Mouse (Mus musculus) kidney, postnatal 36 days (tissue): ENCODE results near the gene Aqp2.

Experiments
- DNase-seq, 2 experiments: peaks; one replicate each; pipeline ENCODE4 v3.0.0; 2021 to 2022; ENCODE audit warnings: mixed read lengths in 2 of 2

Aqp2 gene

DNA sequence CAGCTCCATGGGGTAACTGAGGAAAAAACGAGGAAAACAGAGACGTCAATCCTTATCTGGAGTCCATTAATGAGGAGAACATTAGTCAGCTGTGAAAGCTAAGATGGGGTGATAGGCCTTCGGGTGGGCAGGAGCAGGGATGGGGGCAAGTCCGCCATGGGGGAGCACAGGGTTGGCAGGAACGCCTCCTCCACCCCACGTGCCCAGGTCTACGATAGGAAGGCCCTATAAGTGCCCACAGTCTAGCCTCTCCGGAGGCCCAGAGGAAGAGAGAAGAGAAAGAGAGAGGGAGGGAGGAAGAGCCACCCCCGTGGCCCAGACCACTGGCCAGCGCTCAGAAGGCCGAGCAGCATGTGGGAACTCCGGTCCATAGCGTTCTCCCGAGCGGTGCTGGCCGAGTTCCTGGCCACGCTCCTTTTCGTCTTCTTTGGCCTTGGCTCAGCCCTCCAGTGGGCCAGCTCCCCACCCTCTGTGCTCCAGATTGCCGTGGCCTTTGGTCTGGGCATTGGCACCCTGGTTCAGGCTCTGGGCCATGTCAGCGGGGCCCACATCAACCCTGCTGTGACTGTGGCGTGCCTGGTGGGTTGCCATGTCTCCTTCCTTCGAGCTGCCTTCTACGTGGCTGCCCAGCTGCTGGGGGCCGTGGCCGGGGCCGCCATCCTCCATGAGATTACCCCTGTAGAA lies at the start of gene Aqp2:
TSS of gene Aqp2 (plus strand) at position 254 of the 684 bp plus-strand sequence.
- DNase-seq: peak in 1 of 2 experiments; percentile 23

DNA sequence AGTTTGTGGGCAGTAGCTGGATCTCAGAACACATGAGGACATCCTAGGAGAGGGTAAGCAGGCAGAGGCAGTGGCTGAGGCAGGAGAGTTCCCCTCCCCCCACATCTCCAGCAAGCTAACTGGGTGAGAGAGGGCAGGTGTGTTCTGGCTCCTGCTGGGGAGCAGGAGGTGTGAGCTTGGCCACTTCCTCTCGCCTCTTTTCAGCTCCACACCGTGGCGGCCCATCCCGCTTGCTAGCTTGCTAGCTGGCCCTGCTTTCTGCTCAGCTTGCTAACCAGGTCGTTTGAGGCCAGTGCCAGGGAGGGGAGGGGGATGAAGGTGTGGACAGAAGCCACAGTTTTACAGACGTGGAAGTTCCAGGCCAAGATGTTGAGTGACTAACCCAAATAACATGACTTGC lies 47.7 kb upstream of the Aqp2 start:
- peak in 1 of 2 experiments; percentile 11 for DNase-seq

DNA sequence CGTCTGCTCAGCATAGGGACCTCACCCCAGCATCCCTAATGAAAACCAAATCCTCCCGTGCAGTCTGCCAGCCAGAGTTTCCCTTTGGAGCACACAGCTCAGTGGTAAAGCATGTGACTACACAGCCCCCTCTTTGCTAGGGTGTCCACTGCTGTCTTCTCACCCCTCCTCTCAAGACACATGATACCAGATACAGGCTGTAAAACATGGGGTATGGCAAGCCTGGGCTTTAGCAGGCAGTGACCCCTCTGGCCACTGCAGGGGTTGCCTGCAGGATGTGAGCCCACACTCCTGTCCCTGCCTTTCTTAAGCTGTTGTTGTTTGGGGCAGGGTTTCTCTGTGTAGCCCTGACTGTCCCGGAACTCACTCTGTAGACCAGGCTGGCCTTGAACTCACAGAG lies 46.8 kb upstream of the Aqp2 start:
- DNase-seq: no peak

DNA sequence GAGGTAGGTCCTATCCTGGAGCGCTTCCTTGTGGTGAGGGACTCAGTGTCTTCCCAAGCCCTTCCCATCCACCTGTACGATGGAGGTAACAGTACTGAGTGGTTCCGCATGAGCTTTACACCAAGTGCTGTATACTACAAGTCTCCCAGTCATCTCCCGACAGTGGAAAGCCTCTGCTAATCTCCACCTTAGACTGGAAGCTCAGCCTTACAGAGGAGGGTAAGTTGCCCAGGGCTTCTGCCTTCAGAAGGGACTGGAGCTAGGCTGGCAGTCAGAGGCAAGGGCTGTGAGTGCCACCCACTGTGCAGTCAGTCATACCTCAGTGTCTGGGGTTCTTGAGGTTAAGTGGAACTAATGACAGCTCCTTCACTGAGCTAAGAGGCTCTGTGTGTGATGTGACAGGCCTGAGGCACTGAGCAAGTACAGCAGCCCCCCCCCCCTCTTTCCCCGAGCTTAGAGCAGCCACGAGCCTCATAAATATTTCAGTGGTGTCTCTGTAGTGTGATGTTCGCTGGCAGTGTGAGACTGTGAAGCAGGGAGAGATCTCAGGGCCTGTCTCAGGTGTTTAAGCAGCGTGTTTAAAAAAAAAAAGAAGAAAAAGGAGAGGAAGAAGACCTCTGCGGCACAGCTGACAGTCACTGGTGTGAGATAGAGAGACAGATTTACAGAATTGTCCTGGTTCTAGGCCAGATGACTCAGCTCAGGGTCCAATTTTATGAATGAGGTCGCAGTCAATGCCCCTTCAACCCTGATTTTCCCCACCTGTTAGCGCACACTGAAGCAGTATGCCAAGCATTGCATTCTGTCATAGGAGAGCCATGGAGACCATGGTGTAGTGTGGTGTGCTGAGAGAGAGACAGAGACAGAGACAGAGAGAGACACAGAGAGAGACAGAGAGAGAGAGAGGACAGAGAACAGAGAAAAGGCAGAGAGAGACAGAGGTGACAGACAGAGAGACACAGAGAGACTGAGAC lies 41.7 kb upstream of the Aqp2 start:
- DNase-seq: no peak

DNA sequence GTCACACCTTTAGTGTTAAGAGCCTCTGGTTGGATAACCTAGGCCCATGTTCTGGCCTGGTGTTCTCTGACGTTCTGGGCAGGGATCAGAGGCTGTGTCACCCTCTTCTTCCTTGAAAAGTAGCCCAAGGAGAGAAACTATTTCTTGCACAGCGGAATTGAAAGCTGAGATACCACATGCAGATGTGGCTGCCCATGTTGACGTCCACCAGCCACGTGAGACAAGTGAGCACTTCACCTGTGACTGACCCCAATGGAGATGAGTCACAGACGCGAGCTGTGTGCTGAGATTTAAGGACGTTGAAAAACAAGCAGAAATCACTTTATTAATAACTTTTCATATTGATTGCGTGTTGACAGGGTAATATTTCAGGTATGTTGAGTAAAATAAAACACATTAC lies 39.0 kb upstream of the Aqp2 start:
- DNase-seq: peak in 1 of 2 experiments; percentile 8

DNA sequence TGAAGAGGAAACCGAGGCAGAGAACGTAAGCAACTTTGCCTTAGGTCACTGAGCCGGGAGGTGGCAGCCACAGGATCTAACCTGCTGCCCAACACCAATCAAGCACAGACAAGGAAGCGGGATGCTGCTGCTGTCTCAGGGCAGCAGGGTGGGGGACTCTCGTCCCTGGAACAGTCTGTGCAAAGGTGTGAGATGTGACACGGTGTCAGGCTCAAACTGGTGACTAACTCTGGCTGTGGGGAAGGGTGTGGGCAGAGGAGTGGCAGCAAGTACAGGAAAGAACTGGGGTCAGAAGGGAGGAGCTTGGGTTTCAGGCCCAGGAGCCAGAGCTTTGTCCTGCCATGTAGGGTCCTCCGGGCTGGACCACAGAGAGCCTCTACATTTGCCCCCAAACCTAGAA lies 34.8 kb upstream of the Aqp2 start:
- DNase-seq: no peak

DNA sequence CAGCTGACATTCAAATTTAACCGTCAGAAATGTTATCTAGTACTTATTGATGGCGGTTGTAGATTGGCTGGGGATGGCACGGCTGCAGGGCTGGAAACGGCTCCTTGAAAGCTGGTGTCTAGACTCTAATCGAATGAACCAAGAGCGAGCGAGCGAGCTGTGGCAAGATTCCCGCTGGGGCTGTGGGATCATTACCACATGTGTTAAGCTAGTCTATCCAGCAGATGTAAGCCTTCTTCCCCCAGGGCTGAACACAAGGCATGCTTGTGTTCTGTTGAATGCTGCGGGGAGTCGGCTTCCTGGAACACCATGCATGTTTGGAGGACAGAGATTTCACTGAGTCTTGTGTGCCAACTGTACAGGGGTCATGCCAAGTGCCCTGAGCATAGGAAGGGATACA lies 32.3 kb upstream of the Aqp2 start:
- no peak for DNase-seq

DNA sequence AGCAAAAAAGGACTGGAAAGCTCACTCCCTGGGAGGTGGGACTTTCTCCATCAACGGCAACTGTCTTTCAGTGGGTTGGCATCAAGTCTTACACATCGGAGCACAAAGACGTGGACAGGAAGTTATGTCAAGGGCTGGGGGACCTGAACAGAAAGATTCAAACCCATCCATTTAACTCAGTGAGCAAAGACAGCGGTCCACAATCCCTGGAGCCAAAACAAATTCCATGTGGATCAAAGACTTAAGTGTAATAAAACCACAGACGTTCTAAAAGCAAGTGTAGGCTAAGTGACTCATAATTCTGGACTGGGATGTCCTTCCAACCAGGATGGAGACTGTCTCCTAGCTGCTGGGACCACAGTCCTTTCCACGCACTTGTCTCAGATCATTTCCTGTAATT lies 31.1 kb upstream of the Aqp2 start:
- no peak for DNase-seq

DNA sequence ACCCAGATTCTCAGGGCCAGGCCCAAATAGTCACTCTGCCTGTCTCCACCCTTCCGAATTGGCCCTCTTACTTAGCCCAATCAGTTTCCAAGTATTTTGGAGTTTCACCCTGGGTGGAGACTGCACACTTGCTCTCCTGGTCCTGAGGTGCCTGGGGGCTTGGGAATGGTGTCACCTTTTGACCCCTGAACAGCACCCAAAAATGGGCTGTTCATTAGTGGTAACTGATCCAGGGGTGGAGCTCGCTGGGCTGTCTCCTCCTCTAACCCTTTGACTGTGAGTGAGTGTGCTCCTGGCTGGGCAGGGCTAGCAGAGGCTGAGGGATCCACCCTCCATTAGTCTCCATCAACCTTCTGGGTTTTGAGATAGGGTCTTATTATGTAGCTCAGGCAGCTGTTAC lies 29.0 kb upstream of the Aqp2 start:
- DNase-seq: no peak

DNA sequence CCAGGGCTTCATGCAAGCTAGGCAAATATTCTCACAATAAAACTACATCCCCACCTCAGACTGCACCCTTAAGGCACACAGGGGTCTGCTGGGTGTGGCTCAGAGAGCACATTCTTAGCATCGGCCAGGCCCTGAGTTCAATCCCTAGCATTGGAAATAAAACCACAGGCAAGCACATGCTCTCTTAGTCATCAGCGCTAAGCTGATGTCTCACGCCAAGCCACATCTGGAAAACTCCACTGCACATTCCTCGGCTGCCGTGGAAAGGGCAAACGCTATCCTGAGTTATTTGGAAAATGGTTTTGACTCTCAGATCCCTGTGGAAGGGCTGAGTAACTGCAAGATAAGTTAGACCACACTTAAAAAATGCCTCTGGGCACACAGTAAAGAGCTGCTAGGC lies 25.1 kb upstream of the Aqp2 start:
- no peak for DNase-seq

DNA sequence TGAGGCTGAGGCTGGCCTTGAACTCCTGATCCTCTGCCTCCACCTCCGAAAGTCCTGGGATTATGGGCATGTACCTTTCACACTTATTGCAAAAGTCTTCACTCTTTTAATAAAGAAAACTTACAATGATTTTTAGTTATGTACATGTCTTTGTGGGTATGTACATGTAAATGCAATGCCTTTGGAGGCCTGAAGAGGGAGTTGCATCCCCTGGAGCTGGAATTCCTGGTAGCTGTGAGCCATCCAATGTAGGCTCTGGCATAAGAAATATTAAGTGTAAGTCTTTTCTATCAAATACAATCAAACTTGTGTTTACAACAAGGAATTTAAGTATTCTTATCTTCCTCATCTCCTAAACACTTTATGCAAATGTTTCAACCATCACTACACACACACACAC lies 19.9 kb upstream of the Aqp2 start:
- DNase-seq: no peak

DNA sequence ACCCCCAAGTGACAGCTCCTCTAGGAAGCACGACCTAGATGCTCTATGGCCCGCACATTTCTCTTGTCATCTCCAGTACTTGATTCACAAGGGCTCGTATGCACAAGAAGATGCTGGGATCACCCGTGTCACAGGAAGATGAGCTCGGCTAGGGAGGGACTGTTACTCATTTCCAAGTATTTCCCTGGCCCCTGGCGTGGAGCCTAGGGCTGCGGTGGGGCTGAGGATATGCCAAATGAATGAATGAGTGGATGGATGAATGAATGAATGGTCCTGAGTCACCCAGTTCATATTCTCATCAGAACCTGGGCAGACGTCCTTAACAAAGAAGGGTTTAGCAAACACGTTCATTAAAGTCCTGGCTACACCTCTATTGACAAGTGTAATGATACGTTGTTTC lies 18.6 kb upstream of the Aqp2 start:
- DNase-seq: no peak

DNA sequence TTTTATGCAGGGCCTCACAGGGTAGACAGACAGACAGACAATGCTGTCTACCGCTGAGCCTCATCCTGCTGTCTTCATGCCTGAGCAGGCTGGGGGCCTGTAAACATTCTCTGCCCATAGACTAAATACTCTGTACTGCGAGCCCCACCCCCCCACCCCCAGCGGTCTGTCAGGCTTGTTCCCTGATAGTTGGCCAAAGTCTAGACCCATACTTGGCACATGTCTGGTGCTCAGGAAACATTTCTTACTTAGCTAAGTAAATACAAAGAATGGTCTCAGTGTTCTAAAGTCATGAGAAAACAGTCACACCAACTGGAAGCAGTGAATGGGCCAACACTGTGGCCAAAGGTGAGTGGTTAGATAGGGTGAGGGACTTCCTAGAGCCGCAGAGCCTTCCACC lies 11.5 kb upstream of the Aqp2 start:
- DNase-seq: peak; percentile 33 to 53

DNA sequence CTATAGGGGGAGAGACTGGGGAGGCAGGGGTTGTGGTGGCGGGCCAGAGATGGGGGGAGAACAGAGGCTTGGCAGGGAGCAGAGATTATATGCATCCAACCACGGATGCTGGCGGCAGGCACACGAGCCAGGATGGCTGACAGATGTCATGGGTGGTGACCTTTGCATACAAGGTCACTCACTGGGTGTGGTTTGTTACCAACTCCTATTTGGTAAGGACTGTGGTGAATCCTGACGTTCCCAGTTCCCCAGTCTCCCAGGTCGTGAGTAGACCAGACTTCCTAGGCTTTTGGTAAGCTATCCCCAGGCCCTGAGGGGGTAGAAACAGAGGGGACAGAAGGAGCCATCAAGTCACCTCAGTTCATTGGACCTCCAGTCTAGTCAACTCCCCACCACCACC lies 10.2 kb upstream of the Aqp2 start:
- no peak for DNase-seq

DNA sequence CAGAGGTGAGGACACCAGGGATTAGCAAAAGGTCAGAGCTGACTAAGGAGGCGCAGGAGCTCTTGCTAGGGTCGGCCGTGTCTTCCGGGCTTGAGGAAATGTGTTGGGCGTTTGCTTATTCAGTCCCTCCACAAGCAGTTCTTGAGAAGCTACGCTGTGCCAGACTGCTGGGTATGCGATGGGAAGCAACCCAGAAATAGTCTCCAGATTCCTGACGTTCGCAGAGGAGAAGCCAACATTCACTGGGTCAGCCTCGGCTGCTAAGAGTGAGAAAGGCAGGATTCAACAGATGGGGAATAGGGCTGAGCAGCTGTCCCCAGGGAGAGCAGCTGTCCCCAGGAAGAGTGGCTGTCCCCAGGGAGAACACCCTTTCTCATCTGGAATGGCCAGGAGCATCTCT lies 9.7 kb upstream of the Aqp2 start:
- no peak for DNase-seq

DNA sequence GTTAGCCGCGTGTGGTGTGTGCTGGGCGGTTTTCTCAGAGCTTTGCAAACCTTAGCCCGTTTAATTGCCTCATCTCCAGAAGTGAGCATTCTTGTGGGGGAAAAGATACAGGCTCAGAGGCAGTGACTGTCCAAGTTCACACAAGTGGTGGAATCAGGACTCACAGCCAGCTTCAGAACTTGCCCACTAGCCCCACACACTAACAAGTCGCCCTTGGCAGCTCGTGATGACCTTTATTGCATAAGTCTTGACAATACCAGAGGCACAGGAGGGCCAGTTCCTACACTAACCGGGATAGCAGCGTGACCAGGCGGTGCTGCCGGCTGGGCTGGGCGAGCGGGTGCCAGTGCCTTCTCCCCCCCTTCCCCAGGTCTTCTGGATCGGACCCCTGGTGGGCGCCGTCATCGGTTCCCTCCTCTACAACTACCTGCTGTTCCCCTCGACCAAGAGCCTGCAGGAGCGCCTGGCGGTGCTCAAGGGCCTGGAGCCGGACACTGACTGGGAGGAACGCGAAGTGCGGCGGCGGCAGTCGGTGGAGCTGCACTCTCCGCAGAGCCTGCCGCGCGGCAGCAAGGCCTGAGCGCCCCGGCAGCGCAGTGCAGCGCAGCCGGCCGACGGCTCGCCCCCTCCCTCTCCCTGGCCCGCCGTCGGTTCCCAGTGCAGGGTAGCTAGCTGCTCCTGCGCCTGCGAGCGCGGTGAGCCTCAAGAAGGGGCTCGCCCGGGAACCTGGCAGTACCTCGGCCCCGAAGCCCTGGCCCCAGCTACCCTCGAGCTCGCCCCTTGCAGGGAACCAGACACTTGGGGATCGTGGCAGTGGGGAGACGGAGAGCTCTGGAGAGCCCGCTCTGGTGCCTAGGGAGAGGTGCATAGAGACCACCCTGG lies 4.8 kb downstream of the Aqp2 start:
- DNase-seq: peak; percentile 25 to 66

DNA sequence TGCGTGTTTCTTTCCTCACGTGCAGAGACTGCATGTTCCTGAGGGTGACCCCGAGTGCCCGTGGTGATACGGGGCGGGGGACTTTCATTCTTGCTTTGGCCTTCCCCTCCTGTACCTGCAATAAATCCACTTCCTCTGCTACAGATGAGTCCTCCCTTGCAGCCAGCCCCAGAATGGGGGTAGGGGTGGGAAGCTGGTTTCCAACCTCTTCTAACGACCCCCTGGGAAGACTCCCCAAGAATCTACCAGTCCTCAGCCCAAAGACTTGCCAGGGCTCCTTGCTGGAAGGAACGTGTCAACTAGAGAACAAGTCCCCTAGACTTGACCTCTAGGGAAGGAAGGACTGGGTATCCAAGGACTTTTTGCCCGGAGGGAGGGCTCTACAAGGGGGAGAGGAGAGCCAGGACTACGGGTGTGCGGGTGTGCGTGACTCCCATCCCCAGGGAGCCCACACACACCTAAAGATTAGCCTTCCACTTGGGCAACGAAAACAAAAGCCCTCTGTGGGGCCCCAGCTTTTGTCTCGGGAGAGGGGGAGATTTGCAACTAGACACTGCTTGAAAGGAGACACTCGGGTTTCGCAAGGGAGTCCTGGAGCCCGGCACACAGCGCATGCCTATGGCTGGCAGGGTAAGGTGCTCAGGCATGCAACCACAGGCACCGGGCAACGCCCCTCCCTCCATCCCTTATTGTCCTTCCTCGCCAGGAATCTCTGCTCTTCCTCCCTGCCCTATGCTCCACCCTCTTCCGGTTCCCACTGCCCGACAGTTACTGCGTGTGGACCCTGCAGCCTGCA lies 5.8 kb downstream of the Aqp2 start:
- DNase-seq: peak; percentile 29 to 41

DNA sequence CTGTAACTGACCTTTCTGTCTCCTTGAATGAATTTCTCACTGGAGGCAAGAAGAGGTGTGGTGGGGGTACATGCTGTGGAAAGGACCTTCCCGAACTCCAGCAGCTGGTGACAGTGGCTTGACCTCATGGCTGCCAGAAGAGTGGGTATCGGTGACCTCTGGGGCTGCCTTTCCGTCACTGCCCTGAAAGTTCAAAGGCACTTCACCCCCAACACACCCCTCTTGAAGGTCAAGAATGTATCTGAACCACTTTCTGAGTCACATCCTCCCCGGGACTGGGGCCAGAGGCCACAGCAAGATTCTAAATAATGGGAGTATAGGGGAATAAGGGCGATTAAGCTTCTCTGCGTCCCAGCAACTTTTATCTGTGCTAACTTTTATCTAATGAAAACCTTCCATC lies 6.9 kb downstream of the Aqp2 start:
- no peak for DNase-seq

DNA sequence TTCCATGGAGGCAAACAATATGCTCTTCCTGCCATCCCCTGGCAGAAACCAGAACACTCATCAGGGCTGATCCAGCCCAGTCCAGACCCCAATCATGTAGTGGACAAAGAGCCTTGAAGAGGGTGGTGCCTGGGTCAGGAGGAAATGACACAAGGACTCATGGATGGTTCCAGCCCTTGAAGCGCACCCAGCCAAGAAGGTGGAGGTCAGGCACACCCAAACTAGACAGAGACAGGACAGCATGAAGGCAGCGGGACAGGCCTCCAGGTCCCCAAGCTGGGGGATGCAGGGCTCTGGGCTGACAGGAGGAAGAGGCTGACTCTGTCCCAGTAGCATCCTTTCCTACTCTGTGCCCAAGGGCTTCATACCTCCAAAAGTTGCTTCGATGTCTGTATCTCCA lies 7.7 kb downstream of the Aqp2 start:
- DNase-seq: no peak

DNA sequence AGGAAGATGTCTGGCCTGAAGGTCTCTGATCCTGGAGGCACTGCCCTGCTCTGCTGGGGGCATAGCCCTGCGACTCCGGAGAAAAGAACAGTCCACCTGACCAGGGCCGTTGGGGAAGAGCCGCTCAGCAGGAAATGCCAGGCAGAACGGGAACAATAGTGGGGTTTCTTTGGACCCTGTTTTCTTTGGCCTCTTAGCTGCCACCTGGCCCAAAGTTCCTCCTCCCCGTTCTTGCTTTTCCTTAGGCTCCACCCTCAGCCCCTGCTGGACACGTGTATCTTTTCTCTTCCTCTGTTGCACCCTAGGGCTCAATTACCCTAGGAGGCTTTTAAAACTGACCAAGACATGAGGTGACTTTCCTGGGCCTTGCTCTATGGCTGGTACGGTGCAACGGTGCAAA lies 10.4 kb downstream of the Aqp2 start:
- no peak for DNase-seq

DNA sequence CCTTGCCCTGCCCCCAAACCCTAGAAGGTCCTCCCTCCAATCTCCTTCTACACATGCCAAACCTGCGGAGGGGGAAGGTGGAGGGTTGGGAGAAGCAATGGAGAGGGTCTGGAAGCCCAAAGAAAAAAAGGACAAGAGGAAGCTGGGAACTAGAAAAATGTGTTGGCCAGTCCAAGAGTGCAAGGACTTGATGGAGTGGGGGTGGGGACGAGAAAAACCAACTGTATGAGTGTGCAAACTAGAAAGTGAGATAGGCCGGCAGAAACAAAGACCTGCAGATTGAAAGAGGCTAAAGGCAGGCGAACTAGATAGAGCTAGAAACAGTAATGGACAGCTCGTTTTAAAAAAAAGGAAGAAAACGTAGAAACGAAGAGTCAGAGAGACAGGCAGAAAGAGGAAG lies 10.8 kb downstream of the Aqp2 start:
- DNase-seq: no peak

DNA sequence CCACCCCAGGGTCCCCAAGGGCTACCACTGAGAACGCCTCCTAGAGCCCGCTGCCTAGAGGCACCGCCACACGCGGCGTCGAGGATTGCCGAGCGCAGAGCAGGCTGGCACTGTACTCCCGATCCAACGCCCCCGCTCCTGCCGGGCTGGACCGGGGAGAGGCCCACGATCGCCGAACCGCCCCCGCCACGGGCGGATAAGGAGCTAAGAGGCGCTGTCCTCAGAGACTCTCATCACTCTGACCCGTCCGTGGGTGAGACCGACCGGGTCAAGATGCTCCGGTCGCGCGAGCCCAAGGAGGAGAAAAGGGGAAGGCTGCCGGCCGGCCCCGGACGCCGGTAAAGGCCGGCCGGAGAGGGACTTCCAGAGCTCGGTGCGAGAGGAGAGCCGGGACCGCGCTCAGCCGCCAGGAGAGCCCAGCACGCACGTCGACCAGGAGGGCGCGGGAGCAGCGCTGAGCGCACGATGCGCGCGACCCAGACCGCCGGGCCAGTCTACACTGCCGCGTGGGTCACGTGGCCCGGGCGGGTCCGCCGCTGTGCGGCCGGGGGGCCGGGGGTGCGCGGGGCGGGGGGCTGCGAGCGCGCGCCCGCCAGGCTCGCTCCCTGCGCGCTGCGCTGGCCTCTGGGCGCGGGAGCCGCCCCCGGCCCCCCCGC lies 11.7 kb downstream of the Aqp2 start, which contains the start of gene Aqp5:
TSS of gene Aqp5 (plus strand) at position 354 of the 656 bp plus-strand sequence.
- no peak for DNase-seq
